Mouse (Mus musculus): Measurements from ENCODE around the gene Mpdz. TPM values are rescaled to one million over a fixed set of nuclear protein-coding genes. Genes with fewer than 3 reads are reported as not detected.

Mpdz gene
- 2.0 and 2.1 TPM in 2 replicates for polyA plus RNA-seq (2012; rRNA removed)

- Histone ChIP-seq H3K36me3 (ENCODE audit: control insufficient read depth, insufficient read depth, low read length) (no peaks in the 10 kb centered on the region), H3K4me1 (ENCODE audit: control insufficient read depth, insufficient read depth, insufficient read length) (no peaks in the 10 kb centered on the region; the same call in 1 of the 2 replicates), H3K27ac (ENCODE audit: insufficient read depth, low read length) (no peak within 1 kb of the TSS), H3K4me3 (ENCODE audit: extremely low read depth, insufficient read depth, insufficient read length) (peak within 1 kb of the TSS; percentile 13; the same call in 1 of the 2 replicates), H3K27me3 (ENCODE audit: control insufficient read depth, insufficient read depth, low read length) (no peaks in the 10 kb centered on the region; the same call in 1 of the 2 replicates)
- no peak for DNase-seq (ENCODE audit: low read depth in 1 of 2, low spot score in 2 of 2)
- 3% methylated on average over 95 of the region's 97 CpGs for WGBS
- TF ChIP-seq POLR2A (IDR thresholded peaks at IDR 0.05; ENCODE audit: low read depth, low read length) = no peak
- no peak for TF ChIP-seq CTCF (IDR thresholded peaks at IDR 0.05; ENCODE audit: extremely low read depth, insufficient read depth, insufficient read length, insufficient replicate concordance)
These were observed at the start of gene Mpdz for GRCm38 (mm10) chr4:81442078-81442981. Gene Mpdz, minus strand, starts transcription at chr4:81442815.

GRCm38 (mm10) chr4:81490556-81490955, 47.9 kb upstream of the Mpdz start:
- Histone ChIP-seq H3K4me1 (ENCODE audit: control insufficient read depth, insufficient read depth, insufficient read length) (no peaks in the 10 kb centered on the region), H3K36me3 (ENCODE audit: control insufficient read depth, insufficient read depth, low read length) (no peaks in the 10 kb centered on the region), H3K27ac (ENCODE audit: insufficient read depth, low read length) (no peak overlapping the region), H3K4me3 (ENCODE audit: extremely low read depth, insufficient read depth, insufficient read length) (no peak overlapping the region), H3K27me3 (ENCODE audit: control insufficient read depth, insufficient read depth, low read length) (no peaks in the 10 kb centered on the region)
- DNase-seq (ENCODE audit: low read depth in 1 of 2, low spot score in 2 of 2) = no peak
- TF ChIP-seq CTCF (IDR thresholded peaks at IDR 0.05; ENCODE audit: extremely low read depth, insufficient read depth, insufficient read length, insufficient replicate concordance) (no peak), POLR2A (IDR thresholded peaks at IDR 0.05; ENCODE audit: low read depth, low read length) (no peak)
- WGBS = 78% methylated on average over 2 of the region's 2 CpGs

- no peaks in the 10 kb centered on the region for H3K4me1 ChIP-seq (ENCODE audit: control insufficient read depth, insufficient read depth, insufficient read length)
- H3K4me3 ChIP-seq (ENCODE audit: extremely low read depth, insufficient read depth, insufficient read length) = no peak overlapping the region
- 76% methylated on average over 7 of the region's 7 CpGs for WGBS
- no peak overlapping the region for H3K27ac ChIP-seq (ENCODE audit: insufficient read depth, low read length)
- DNase-seq (ENCODE audit: low read depth in 1 of 2, low spot score in 2 of 2) = no peak
- no peaks in the 10 kb centered on the region for H3K36me3 ChIP-seq (ENCODE audit: control insufficient read depth, insufficient read depth, low read length)
- TF ChIP-seq POLR2A (IDR thresholded peaks at IDR 0.05; ENCODE audit: low read depth, low read length) (no peak), CTCF (IDR thresholded peaks at IDR 0.05; ENCODE audit: extremely low read depth, insufficient read depth, insufficient read length, insufficient replicate concordance) (no peak)
- H3K27me3 ChIP-seq (ENCODE audit: control insufficient read depth, insufficient read depth, low read length) = no peaks in the 10 kb centered on the region
These were observed 42.0 kb upstream of the Mpdz start for GRCm38 (mm10) chr4:81484603-81485002.

- Histone ChIP-seq H3K4me1 (ENCODE audit: control insufficient read depth, insufficient read depth, insufficient read length) (no peaks in the 10 kb centered on the region), H3K27ac (ENCODE audit: insufficient read depth, low read length) (no peak overlapping the region), H3K36me3 (ENCODE audit: control insufficient read depth, insufficient read depth, low read length) (no peaks in the 10 kb centered on the region), H3K4me3 (ENCODE audit: extremely low read depth, insufficient read depth, insufficient read length) (no peak overlapping the region), H3K27me3 (ENCODE audit: control insufficient read depth, insufficient read depth, low read length) (no peaks in the 10 kb centered on the region)
- no peak for DNase-seq (ENCODE audit: low read depth in 1 of 2, low spot score in 2 of 2)
- 85% methylated on average over 18 of the region's 18 CpGs for WGBS
- TF ChIP-seq POLR2A (IDR thresholded peaks at IDR 0.05; ENCODE audit: low read depth, low read length) (no peak), CTCF (IDR thresholded peaks at IDR 0.05; ENCODE audit: extremely low read depth, insufficient read depth, insufficient read length, insufficient replicate concordance) (no peak)
These were observed 41.4 kb upstream of the Mpdz start for GRCm38 (mm10) chr4:81483887-81484602.

- WGBS = 58% methylated on average over 6 of the region's 6 CpGs
- no peaks in the 10 kb centered on the region for H3K36me3 ChIP-seq (ENCODE audit: control insufficient read depth, insufficient read depth, low read length)
- no peak for DNase-seq (ENCODE audit: low read depth in 1 of 2, low spot score in 2 of 2)
- no peaks in the 10 kb centered on the region for H3K27me3 ChIP-seq (ENCODE audit: control insufficient read depth, insufficient read depth, low read length)
- no peak overlapping the region for H3K4me3 ChIP-seq (ENCODE audit: extremely low read depth, insufficient read depth, insufficient read length)
- H3K27ac ChIP-seq (ENCODE audit: insufficient read depth, low read length) = no peak overlapping the region
- no peak for TF ChIP-seq CTCF (IDR thresholded peaks at IDR 0.05; ENCODE audit: extremely low read depth, insufficient read depth, insufficient read length, insufficient replicate concordance)
- TF ChIP-seq POLR2A (IDR thresholded peaks at IDR 0.05; ENCODE audit: low read depth, low read length) = no peak
- no peaks in the 10 kb centered on the region for H3K4me1 ChIP-seq (ENCODE audit: control insufficient read depth, insufficient read depth, insufficient read length)
These were observed 40.5 kb upstream of the Mpdz start for GRCm38 (mm10) chr4:81483159-81483558.

- no peak for TF ChIP-seq CTCF (IDR thresholded peaks at IDR 0.05; ENCODE audit: extremely low read depth, insufficient read depth, insufficient read length, insufficient replicate concordance)
- no peak for TF ChIP-seq POLR2A (IDR thresholded peaks at IDR 0.05; ENCODE audit: low read depth, low read length)
- no peaks in the 10 kb centered on the region for H3K27me3 ChIP-seq (ENCODE audit: control insufficient read depth, insufficient read depth, low read length)
- H3K36me3 ChIP-seq (ENCODE audit: control insufficient read depth, insufficient read depth, low read length) = no peaks in the 10 kb centered on the region
- H3K4me1 ChIP-seq (ENCODE audit: control insufficient read depth, insufficient read depth, insufficient read length) = no peaks in the 10 kb centered on the region
- H3K27ac ChIP-seq (ENCODE audit: insufficient read depth, low read length) = no peak overlapping the region
- DNase-seq (ENCODE audit: low read depth in 1 of 2, low spot score in 2 of 2) = no peak
- WGBS = 89% methylated on average over 4 of the region's 4 CpGs
- no peak overlapping the region for H3K4me3 ChIP-seq (ENCODE audit: extremely low read depth, insufficient read depth, insufficient read length)
These were observed 24.2 kb upstream of the Mpdz start for GRCm38 (mm10) chr4:81466821-81467220.

Measured in spleen, adult 2 months (tissue).